Mouse (Mus musculus) stomach, postnatal 0 days (tissue): ENCODE measurements at regions not wholly inside any gene's neighbourhood (a gene's known extent, or its start where the extent isn't known, plus 50 kb on each side); places are given as distances from the start of the nearest gene placed in this dataset.

ENCODE experiments used
- ATAC-seq: fragments of 200-750 bp; cut with Nextera tagmentation; 2 replicates; pipeline ENCODE4 v1.8.0; 2017; ENCODE audit not compliant: low FRiP score, low TSS enrichment
- DNase-seq: peaks from one replicate; pipeline ENCODE4 v3.0.0-alpha.2; 2016; ENCODE audit warnings: low spot score
- H3K27ac ChIP-seq: fragments of 300-500 bp; sonication (generic); replicated peaks from 2 replicates; pipeline ENCODE4 v1.5.1; 2014; ENCODE audit warnings: mild to moderate bottlenecking, control low read depth
- H3K27me3 ChIP-seq: fragments of 300-500 bp; sonication (generic); 2 replicates; pipeline ENCODE4 v1.6.1; 2014; ENCODE audit warnings: low read length; ENCODE audit not compliant: control insufficient read depth, insufficient read depth
- H3K36me3 ChIP-seq: fragments of 300-500 bp; sonication (generic); 2 replicates; pipeline ENCODE4 v1.6.1; 2014; ENCODE audit warnings: low read length, mixed read lengths; ENCODE audit not compliant: control insufficient read depth, insufficient read depth
- H3K4me1 ChIP-seq: fragments of 300-500 bp; sonication (generic); replicated peaks from 2 replicates; pipeline ENCODE4 v1.6.1; 2014; ENCODE audit warnings: antibody characterized with exemption; ENCODE audit not compliant: control insufficient read depth, insufficient read depth
- H3K4me2 ChIP-seq: fragments of 300-500 bp; sonication (generic); replicated peaks from 2 replicates; pipeline ENCODE4 v1.6.1; 2014; ENCODE audit warnings: low read depth, mild to moderate bottlenecking, control low read depth, moderate library complexity
- H3K4me3 ChIP-seq: fragments of 300-500 bp; sonication (generic); 2 replicates; pipeline ENCODE4 v1.5.1; 2014; ENCODE audit warnings: low read depth, low read length, control low read depth
- H3K9ac ChIP-seq: fragments of 300-500 bp; sonication (generic); 2 replicates; pipeline ENCODE4 v1.6.1; 2014; ENCODE audit warnings: mild to moderate bottlenecking, low read length, control low read depth, mixed read lengths
- H3K9me3 ChIP-seq: fragments of 300-500 bp; sonication (generic); 2 replicates; pipeline ENCODE4 v1.6.1; 2016; ENCODE audit warnings: low read length; ENCODE audit not compliant: control insufficient read depth
- CTCF ChIP-seq: IDR thresholded peaks from 2 replicates; pipeline ENCODE4 v1.5.1; 2016; ENCODE audit warnings: antibody characterized with exemption, low read depth, mild to moderate bottlenecking, moderate library complexity
- EP300 ChIP-seq: optimal IDR thresholded peaks from 2 replicates; pipeline ENCODE3; 2016; ENCODE audit warnings: antibody characterized with exemption
- WGBS: fragments of 180-500 bp; shearing (Covaris S2); extraction: QIAGEN DNeasy Blood & Tissue Kit; methylation state at CpG from one replicate; pipeline ENCODE4 v1.1.7; 2014; 5-methylcytosine and 5-hydroxymethylcytosine counted together

DNA sequence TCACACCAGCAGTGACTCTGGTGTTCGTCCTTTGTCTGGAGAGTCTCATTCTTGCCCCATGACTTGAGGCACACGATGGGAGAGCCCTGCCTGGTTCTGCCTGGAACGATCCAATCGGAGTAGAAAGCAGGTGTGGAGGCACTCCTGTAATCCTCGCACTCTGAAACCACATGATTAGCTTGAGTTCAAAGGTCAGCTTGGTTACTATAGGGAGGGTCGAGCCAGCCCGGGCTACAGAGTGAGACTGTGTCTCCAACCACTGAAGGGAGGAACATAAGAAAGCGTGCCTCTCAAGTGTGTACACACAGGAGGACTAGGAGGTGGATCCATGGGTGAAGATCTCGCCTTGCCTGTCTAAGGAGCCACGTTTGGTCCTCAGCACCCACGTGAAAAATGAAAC, 504.0 kb downstream of the Vrk1 start:
- Histone ChIP-seq H3K4me3 (no peak overlapping the region), H3K27me3 (no peaks in the 10 kb centered on the region), H3K4me1 (no peaks in the 10 kb centered on the region), H3K9me3 (no peaks in the 10 kb centered on the region), H3K4me2 (no peak overlapping the region), H3K36me3 (no peaks in the 10 kb centered on the region), H3K9ac (no peak overlapping the region), H3K27ac (no peak overlapping the region)
- ATAC-seq, result no peak
- WGBS, result 64% methylated on average over 11 of the region's 11 CpGs
- TF ChIP-seq CTCF (no peak), EP300 (no peak)
- DNase-seq, result no peak

DNA sequence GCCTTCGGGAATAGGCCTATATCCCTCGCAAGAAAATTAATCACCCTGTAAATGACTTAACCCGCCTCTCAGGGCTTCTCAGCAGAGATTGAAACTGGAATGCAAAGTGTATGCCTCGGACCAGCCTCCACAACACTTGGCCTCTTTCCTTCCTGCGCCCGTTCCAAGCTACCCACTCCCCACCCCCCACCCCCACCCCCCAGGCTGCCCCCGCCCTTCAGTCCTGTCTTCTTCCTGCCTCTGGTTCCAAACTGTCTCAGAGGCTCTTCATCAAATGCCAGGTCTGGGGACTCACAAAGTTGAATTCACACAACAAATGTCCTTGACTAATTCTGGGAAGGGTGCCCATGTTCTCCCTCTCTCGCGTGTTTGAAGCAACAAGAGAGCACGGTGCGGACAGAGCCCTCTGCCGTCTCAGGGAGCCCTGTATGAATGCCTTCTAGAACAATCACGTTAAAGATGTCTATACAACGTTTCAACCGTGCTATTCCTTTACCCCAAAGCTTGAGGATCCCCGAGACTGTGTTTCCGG, 505.3 kb downstream of the Vrk1 start:
- Histone ChIP-seq H3K9ac (no peak overlapping the region), H3K9me3 (no peaks in the 10 kb centered on the region), H3K4me3 (no peak overlapping the region), H3K27ac (no peak overlapping the region), H3K36me3 (no peaks in the 10 kb centered on the region), H3K4me2 (no peak overlapping the region), H3K27me3 (no peaks in the 10 kb centered on the region), H3K4me1 (no peaks in the 10 kb centered on the region)
- TF ChIP-seq EP300, result no peak
- no peak for TF ChIP-seq CTCF
- WGBS, result 43% methylated on average over 17 of the region's 17 CpGs
- no peak for ATAC-seq
- DNase-seq, result no peak

DNA sequence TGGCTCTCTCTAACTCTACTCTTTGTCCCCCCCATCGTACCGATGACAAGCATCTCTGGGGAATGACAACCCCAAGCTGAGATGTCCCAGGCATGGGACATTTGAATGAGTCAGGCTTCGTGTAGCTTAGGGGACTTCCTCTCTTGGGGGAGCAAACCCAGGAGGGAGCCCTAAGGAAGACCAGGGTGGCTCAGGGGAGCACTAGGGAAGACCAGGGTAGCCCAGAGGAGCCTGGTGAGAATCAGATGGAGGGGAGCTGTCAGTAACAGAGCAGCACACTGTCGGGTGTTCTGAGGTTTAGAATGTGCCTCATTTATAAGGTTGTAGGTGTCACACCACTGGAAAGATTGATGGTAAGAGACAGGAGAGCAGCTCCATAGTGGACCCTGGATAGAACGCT, 509.1 kb downstream of the Vrk1 start:
- ATAC-seq (no peak), DNase-seq (no peak)
- TF ChIP-seq EP300 (no peak), CTCF (no peak)
- no peak overlapping the region for H3K9ac ChIP-seq
- no peak overlapping the region for H3K27ac ChIP-seq
- H3K4me1 ChIP-seq, result no peaks in the 10 kb centered on the region
- 66% methylated on average over 5 of the region's 5 CpGs for WGBS
- H3K27me3 ChIP-seq, result no peaks in the 10 kb centered on the region
- no peak overlapping the region for H3K4me3 ChIP-seq
- no peak overlapping the region for H3K4me2 ChIP-seq
- H3K36me3 ChIP-seq, result no peaks in the 10 kb centered on the region
- H3K9me3 ChIP-seq, result no peaks in the 10 kb centered on the region

DNA sequence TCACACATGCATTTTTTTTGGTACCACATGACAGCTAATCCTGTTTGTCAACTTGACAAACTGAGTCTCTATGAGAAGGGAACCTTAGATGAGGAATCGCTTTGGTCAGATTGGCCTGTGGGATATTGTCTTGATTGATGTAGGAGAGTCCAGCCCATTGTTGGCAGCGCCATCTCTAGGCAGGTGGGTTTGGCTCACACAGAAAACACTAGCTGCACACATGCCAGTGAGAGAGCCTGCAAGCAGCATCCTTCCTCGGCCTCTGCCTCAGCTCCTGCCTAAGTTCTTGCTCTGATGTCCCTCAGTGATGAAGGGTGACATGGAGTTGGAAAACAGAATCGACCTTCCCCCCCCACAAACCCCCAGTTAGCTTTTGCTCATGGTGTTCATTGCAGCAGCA, 514.4 kb downstream of the Vrk1 start:
- Histone ChIP-seq H3K9ac (no peak overlapping the region), H3K27me3 (no peaks in the 10 kb centered on the region), H3K4me2 (no peak overlapping the region), H3K9me3 (no peaks in the 10 kb centered on the region), H3K4me3 (no peak overlapping the region), H3K36me3 (no peaks in the 10 kb centered on the region), H3K4me1 (no peaks in the 10 kb centered on the region), H3K27ac (no peak overlapping the region)
- TF ChIP-seq EP300, result no peak
- TF ChIP-seq CTCF, result no peak
- WGBS, result 75% methylated on average over 4 of the region's 4 CpGs
- ATAC-seq, result no peak
- no peak for DNase-seq

DNA sequence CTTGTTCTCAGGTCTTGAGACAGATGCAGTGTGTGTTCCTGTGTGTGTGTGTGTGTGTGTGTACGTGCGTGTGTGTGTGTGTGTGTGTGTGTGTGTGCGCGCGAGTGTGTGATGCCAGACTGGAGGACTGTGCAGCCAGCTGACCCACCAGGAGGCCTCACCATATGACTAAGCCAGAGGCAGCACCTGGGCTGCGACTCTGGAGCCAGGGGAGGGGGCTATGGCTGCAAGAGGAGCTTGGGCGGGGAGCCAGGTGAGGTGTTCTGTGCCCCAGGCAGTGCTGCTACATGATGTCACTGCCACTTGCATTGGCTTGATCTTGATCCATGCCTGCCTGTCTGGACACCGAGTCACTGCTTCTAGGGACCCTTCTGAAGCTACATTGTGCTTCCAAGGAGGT, 517.1 kb downstream of the Vrk1 start:
- no peak for TF ChIP-seq EP300
- TF ChIP-seq CTCF, result no peak
- WGBS, result 60% methylated on average over 8 of the region's 8 CpGs
- Histone ChIP-seq H3K27me3 (no peaks in the 10 kb centered on the region), H3K4me1 (no peaks in the 10 kb centered on the region), H3K36me3 (no peaks in the 10 kb centered on the region), H3K27ac (no peak overlapping the region), H3K9ac (no peak overlapping the region), H3K4me3 (no peak overlapping the region), H3K9me3 (no peaks in the 10 kb centered on the region), H3K4me2 (no peak overlapping the region)
- DNase-seq (no peak), ATAC-seq (no peak)

DNA sequence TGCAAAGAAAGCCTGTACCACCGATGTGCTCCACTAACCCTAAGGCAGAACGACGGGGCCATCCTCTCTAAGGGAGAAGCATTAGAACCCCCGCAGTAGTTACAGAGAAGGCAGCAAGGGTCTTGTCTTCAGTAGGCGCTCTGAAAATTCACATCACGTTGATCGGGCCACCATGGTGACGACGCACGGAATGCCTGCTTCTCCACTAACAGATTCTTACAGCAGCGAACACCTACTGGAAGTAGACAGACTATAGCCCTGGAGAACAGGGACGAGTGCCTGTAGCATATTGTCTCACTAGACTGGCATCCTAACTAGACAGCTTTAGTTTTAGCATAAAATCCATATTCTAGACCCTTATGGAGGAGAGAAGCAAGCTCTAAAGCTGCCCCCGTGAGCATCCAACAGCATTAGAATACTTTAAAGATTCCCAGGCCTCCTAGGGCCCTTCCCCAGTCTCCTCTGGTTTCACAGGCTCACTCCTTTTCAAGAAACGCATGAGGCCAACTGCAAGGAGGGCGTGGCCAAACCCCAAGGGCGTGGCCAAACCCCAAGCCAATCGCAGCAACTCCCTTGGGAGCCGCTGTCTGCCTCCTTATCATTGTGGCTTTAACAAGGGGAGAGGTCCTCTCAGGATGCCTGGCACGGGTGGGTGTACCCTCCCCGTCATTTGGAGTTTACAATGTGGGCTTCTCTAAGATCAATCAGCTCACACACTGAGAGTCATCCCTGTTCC, 517.8 kb downstream of the Vrk1 start:
- Histone ChIP-seq H3K27ac (no peak overlapping the region), H3K4me1 (no peaks in the 10 kb centered on the region), H3K4me3 (no peak overlapping the region), H3K4me2 (no peak overlapping the region), H3K9ac (no peak overlapping the region), H3K9me3 (no peaks in the 10 kb centered on the region), H3K27me3 (no peaks in the 10 kb centered on the region), H3K36me3 (no peaks in the 10 kb centered on the region)
- WGBS, result 12% methylated on average over 20 of the region's 20 CpGs
- TF ChIP-seq EP300 (no peak), CTCF (no peak)
- ATAC-seq (no peak), DNase-seq (no peak)
